Mouse (Mus musculus): ENCODE results near the gene 2310079G19Rik. TPM values are rescaled to one million over a fixed set of nuclear protein-coding genes. Genes with fewer than 3 reads are reported as not detected.

2310079G19Rik gene
- polyA plus RNA-seq, 1 experiment: not detected

DNA sequence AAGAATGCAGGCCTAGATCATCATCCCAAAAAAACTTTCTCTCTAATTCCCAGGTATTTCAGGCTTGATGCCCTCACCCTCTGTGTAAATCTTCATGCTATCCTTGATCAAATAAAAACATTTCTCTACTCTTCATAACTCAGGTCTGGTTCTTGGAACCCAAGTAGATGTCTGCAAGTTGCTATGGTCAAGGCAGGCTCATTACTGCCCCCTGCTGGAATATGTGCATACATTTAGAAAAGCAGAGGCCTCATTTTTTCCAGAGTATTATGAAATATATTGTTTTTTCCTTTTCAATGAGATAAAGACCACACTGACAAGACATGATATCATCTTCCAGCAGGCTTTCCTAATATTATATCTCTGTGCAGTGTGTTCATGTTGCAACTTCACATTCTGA, 34.7 kb downstream of the 2310079G19Rik start:
- TF ChIP-seq GATA1 (IDR thresholded peaks at IDR 0.05; ENCODE audit: low read length): no peak

DNA sequence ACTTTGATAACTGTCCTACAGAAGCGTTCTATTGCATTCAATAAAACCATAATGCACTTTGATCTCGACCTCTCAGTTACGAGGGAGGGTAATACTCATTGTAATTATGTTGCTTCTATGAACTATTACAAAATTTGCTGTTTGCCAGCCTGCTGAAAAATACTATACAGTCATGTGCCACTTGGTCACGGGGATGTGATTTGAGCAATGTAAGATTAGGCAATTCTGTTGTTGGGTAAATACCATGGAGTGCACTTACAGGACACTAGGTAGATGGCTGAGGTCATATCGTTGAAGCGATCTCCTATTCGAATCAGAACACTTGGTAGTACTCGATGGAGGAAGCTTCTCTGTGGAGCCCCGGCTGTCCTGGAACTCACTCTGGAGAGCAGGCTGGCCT, 44.1 kb downstream of the 2310079G19Rik start:
- TF ChIP-seq GATA1 (IDR thresholded peaks at IDR 0.05; ENCODE audit: low read length): no peak

Other genes with a start within 250 kb of the 2310079G19Rik start
- not detected in 2 replicates for gene Cldn17, start 120.7 kb downstream of the 2310079G19Rik start, polyA plus RNA-seq (2012)
- not detected in 2 replicates for gene Cldn8, start 64.5 kb downstream of the 2310079G19Rik start, polyA plus RNA-seq (2012)
- not detected in 2 replicates for gene Krtap24-1, start 15.4 kb downstream of the 2310079G19Rik start, polyA plus RNA-seq (2012)
- gene Krtap26-1, start 20.1 kb upstream of the 2310079G19Rik start, polyA plus RNA-seq (2012): not detected in 2 replicates
- not detected in 2 replicates for gene Krtap27-1, start 44.0 kb upstream of the 2310079G19Rik start, polyA plus RNA-seq (2012)
- not detected in 2 replicates for gene 2310061N02Rik, start 80.3 kb upstream of the 2310079G19Rik start, polyA plus RNA-seq (2012)
- gene Krtap13-1, start 101.2 kb upstream of the 2310079G19Rik start, polyA plus RNA-seq (2012): not detected in 2 replicates
- gene Krtap13, start 124.0 kb upstream of the 2310079G19Rik start, polyA plus RNA-seq (2012): not detected in 2 replicates
- not detected in 2 replicates for gene 2310034C09Rik, start 131.2 kb upstream of the 2310079G19Rik start, polyA plus RNA-seq (2012)
- not detected in 2 replicates for gene 2310057N15Rik, start 146.5 kb upstream of the 2310079G19Rik start, polyA plus RNA-seq (2012)
- gene Gm5965, start 150.2 kb upstream of the 2310079G19Rik start, polyA plus RNA-seq (2012): not detected in 2 replicates
- not detected in 2 replicates for gene Gm20741, start 184.6 kb upstream of the 2310079G19Rik start, polyA plus RNA-seq (2012)
- not detected in 2 replicates for gene Krtap15, start 192.5 kb upstream of the 2310079G19Rik start, polyA plus RNA-seq (2012)
- gene Krtap14, start 198.5 kb upstream of the 2310079G19Rik start, polyA plus RNA-seq (2012): not detected in 2 replicates
- not detected in 2 replicates for gene Krtap19-1, start 241.7 kb upstream of the 2310079G19Rik start, polyA plus RNA-seq (2012)
- gene Krtap19-2, start 246.6 kb upstream of the 2310079G19Rik start, polyA plus RNA-seq (2012): not detected in 2 replicates

All from G1E-ER4 (cell line).